Mouse (Mus musculus) myocyte (in vitro differentiated cells): ENCODE measurements around the gene Scml4. TPM values are rescaled to one million over a fixed set of nuclear protein-coding genes. Genes with fewer than 3 reads are reported as not detected.

Experiments
- H3K27me3 ChIP-seq: one replicate; pipeline ENCODE4 v1.6.1; 2011; ENCODE audit not compliant: control insufficient read depth, insufficient read depth, insufficient read length
- H3K36me3 ChIP-seq: one replicate; pipeline ENCODE4 v1.6.1; 2011; ENCODE audit not compliant: control insufficient read depth, insufficient read depth
- H3K4me2 ChIP-seq: one replicate; pipeline ENCODE4 v1.6.1; 2011; ENCODE audit warnings: low read depth, control low read depth
- H3K4me3 ChIP-seq: one replicate; pipeline ENCODE4 v1.5.1; 2011; ENCODE audit warnings: mild to moderate bottlenecking, control low read depth, moderate library complexity
- H3K79me2 ChIP-seq: one replicate; pipeline ENCODE4 v1.6.1; 2011; ENCODE audit not compliant: control insufficient read depth, insufficient read depth
- H3ac ChIP-seq: one replicate; pipeline ENCODE4 v1.6.1; 2011; ENCODE audit not compliant: control insufficient read depth, insufficient read length
- CEBPB ChIP-seq: IDR thresholded peaks from 2 replicates; pipeline ENCODE4 v1.6.1; 2011; ENCODE audit warnings: mild to moderate bottlenecking, moderate library complexity; ENCODE audit not compliant: poor library complexity, insufficient read depth, severe bottlenecking
- E2F4 ChIP-seq: IDR thresholded peaks from one replicate; pipeline ENCODE4 v1.6.1; 2011; ENCODE audit warnings: mild to moderate bottlenecking, control low read depth, moderate library complexity; ENCODE audit not compliant: insufficient read depth
- MAX ChIP-seq: IDR thresholded peaks from one replicate; pipeline ENCODE4 v1.6.1; 2011; ENCODE audit warnings: low read depth, mild to moderate bottlenecking, control low read depth
- MYOD1 ChIP-seq, 3 experiments: IDR thresholded peaks; one replicate each; pipeline ENCODE4 v1.6.1; 2011; ENCODE audit warnings: control low read depth in 2 of 3, low read depth in 2 of 3, mild to moderate bottlenecking in 2 of 3, moderate library complexity in 1 of 3; ENCODE audit not compliant: insufficient read length in 2 of 3, control insufficient read depth in 1 of 3
- MYOG ChIP-seq, 3 experiments: IDR thresholded peaks; one replicate each; pipeline ENCODE4 v1.6.1; 2011; ENCODE audit warnings: control low read depth in 2 of 3, low read depth in 2 of 3, mild to moderate bottlenecking in 2 of 3; ENCODE audit not compliant: insufficient read length in 2 of 3, control insufficient read depth in 1 of 3, insufficient read depth in 1 of 3
- POLR2A ChIP-seq: IDR thresholded peaks from one replicate; pipeline ENCODE4 v1.6.1; 2011; ENCODE audit warnings: low read depth, mild to moderate bottlenecking, control low read depth, moderate library complexity; ENCODE audit not compliant: insufficient read length
- POLR2AphosphoS2 ChIP-seq: IDR thresholded peaks from one replicate; pipeline ENCODE4 v1.6.1; 2011; ENCODE audit warnings: low read depth, control low read depth; ENCODE audit not compliant: insufficient read length
- REST ChIP-seq: IDR thresholded peaks from one replicate; pipeline ENCODE4 v1.6.1; 2011; ENCODE audit warnings: mild to moderate bottlenecking, control low read depth, moderate library complexity; ENCODE audit not compliant: insufficient read depth, insufficient read length
- SRF ChIP-seq: IDR thresholded peaks from one replicate; pipeline ENCODE4 v1.6.1; 2011; ENCODE audit warnings: low read depth; ENCODE audit not compliant: control insufficient read depth, insufficient read length
- TCF12 ChIP-seq: IDR thresholded peaks from one replicate; pipeline ENCODE4 v1.6.1; 2011; ENCODE audit warnings: mild to moderate bottlenecking, control low read depth; ENCODE audit not compliant: poor library complexity, insufficient read depth, severe bottlenecking
- TCF3 ChIP-seq: IDR thresholded peaks from one replicate; pipeline ENCODE4 v1.6.1; 2011; ENCODE audit warnings: low read depth, control low read depth; ENCODE audit not compliant: insufficient read length
- USF1 ChIP-seq: IDR thresholded peaks from one replicate; pipeline ENCODE4 v1.6.1; 2011; ENCODE audit warnings: low read depth, mild to moderate bottlenecking, control low read depth, moderate library complexity
- polyA plus RNA-seq: library from polyadenylated mRNA; unstranded; fragments of >200 nt; fragmentation: generic; extraction: Trizol; gene quantifications from one replicate; pipeline ENCODE4 v1.2.1, GENCODE M21; 2012; ENCODE audit warnings: missing spikeins

Scml4 gene
- polyA plus RNA-seq, 1 experiment: 5.7 TPM

DNA sequence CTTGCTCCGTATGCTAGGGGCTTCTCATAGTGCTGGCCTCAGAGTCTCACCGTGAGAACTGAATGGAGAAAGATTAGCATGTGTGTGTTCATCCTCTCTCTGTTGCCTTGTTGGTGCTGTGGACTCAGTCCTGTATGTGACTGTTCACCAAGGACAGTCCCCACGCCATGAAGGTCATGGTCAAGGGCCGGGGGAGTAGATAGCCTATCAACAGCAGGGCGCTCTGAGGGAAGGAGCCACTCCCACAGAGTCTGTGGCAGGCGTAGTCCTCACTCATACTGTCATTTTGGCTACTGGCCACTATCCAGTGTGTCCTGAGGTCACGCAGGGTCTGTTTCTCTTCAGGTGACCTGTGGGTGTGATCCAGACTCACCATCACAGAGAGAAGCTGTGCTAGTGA, 34.5 kb downstream of the Scml4 start:
- peak overlapping the region; percentile 30 for H3K4me2 ChIP-seq
- no peak for TF ChIP-seq TCF12
- TF ChIP-seq TCF3: no peak
- no peak for TF ChIP-seq REST
- no peak for TF ChIP-seq CEBPB
- TF ChIP-seq SRF: no peak
- no peak for TF ChIP-seq MYOG (IDR thresholded peaks at IDR 0.05; ENCODE audit: control insufficient read depth in 1 of 3, insufficient read depth in 1 of 3, insufficient read length in 2 of 3, low read depth in 2 of 3)
- TF ChIP-seq MAX: no peak
- no peak for TF ChIP-seq POLR2A
- no peak for TF ChIP-seq E2F4
- no peak for TF ChIP-seq USF1
- no peak for TF ChIP-seq POLR2AphosphoS2
- no peak for TF ChIP-seq MYOD1 (IDR thresholded peaks at IDR 0.05; ENCODE audit: control insufficient read depth in 1 of 3, insufficient read length in 2 of 3, low read depth in 2 of 3)
- H3K36me3 ChIP-seq: no peaks in the 10 kb centered on the region

GRCm38 (mm10) chr10:42896621-42897020, 36.5 kb downstream of the Scml4 start:
- Histone ChIP-seq H3K27me3 (no peaks in the 10 kb centered on the region), H3ac (no peak overlapping the region), H3K79me2 (no peaks in the 10 kb centered on the region), H3K4me3 (no peak overlapping the region), H3K4me2 (no peak overlapping the region), H3K36me3 (no peaks in the 10 kb centered on the region)
- TF ChIP-seq SRF (no peak), CEBPB (no peak), MYOD1 (IDR thresholded peaks at IDR 0.05; ENCODE audit: control insufficient read depth in 1 of 3, insufficient read length in 2 of 3, low read depth in 2 of 3) (no peak), TCF12 (no peak), REST (no peak), E2F4 (no peak), POLR2AphosphoS2 (no peak), MAX (no peak), MYOG (IDR thresholded peaks at IDR 0.05; ENCODE audit: control insufficient read depth in 1 of 3, insufficient read depth in 1 of 3, insufficient read length in 2 of 3, low read depth in 2 of 3) (no peak), TCF3 (no peak), POLR2A (no peak), USF1 (no peak)

More for the DNA sequence above, 34.5 kb downstream of the Scml4 start:
- Histone ChIP-seq H3K27me3 (no peaks in the 10 kb centered on the region), H3K79me2 (no peaks in the 10 kb centered on the region), H3K4me3 (no peak overlapping the region), H3ac (no peak overlapping the region)

GRCm38 (mm10) chr10:42897166-42897565, 37.0 kb downstream of the Scml4 start:
- Histone ChIP-seq H3K79me2 (no peaks in the 10 kb centered on the region), H3ac (no peak overlapping the region), H3K27me3 (no peaks in the 10 kb centered on the region), H3K4me3 (no peak overlapping the region), H3K4me2 (no peak overlapping the region), H3K36me3 (no peaks in the 10 kb centered on the region)
- TF ChIP-seq CEBPB: no peak
- no peak for TF ChIP-seq TCF3
- no peak for TF ChIP-seq MAX
- TF ChIP-seq MYOG (IDR thresholded peaks at IDR 0.05; ENCODE audit: control insufficient read depth in 1 of 3, insufficient read depth in 1 of 3, insufficient read length in 2 of 3, low read depth in 2 of 3): no peak

- H3K4me3 ChIP-seq: no peak overlapping the region
- TF ChIP-seq MYOD1 (IDR thresholded peaks at IDR 0.05; ENCODE audit: control insufficient read depth in 1 of 3, insufficient read length in 2 of 3, low read depth in 2 of 3) (peak in 1 of 3 experiments; percentile 16), CEBPB (no peak), POLR2A (no peak), E2F4 (no peak), REST (no peak)
- no peak overlapping the region for H3ac ChIP-seq
- H3K27me3 ChIP-seq: no peaks in the 10 kb centered on the region
- H3K4me2 ChIP-seq: no peak overlapping the region
- no peaks in the 10 kb centered on the region for H3K36me3 ChIP-seq
- H3K79me2 ChIP-seq: no peaks in the 10 kb centered on the region
Measured at GRCm38 (mm10) chr10:42897632-42898031, 37.5 kb downstream of the Scml4 start.

DNA sequence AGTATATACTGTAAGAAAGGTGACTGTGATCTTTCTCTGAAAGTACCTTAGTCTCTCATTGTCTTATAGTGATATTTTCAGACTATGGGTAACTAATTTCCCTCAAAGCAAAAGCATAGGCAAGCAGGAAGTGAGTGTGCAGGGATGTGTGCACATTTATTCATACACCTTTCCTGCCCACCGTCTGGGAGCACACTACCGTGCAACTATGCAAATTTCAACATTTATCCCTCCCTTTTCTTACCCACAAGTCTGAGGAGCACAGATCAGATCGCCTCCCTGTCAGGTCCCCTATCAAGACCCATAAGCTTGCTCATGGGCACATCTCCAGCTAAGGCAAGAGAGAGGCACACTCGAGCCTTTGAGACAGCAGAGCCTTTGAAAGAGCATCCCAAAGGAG, 41.2 kb downstream of the Scml4 start:
- H3K4me2 ChIP-seq: no peak overlapping the region
- H3ac ChIP-seq: no peak overlapping the region
- H3K79me2 ChIP-seq: no peaks in the 10 kb centered on the region
- H3K27me3 ChIP-seq: no peaks in the 10 kb centered on the region
- TF ChIP-seq POLR2AphosphoS2: no peak
- TF ChIP-seq E2F4: no peak
- no peak for TF ChIP-seq MYOG (IDR thresholded peaks at IDR 0.05; ENCODE audit: control insufficient read depth in 1 of 3, insufficient read depth in 1 of 3, insufficient read length in 2 of 3, low read depth in 2 of 3)
- no peak for TF ChIP-seq USF1
- no peak for TF ChIP-seq TCF12
- TF ChIP-seq CEBPB: no peak
- TF ChIP-seq REST: no peak
- TF ChIP-seq POLR2A: no peak
- TF ChIP-seq SRF: no peak
- TF ChIP-seq TCF3: no peak
- no peak for TF ChIP-seq MYOD1 (IDR thresholded peaks at IDR 0.05; ENCODE audit: control insufficient read depth in 1 of 3, insufficient read length in 2 of 3, low read depth in 2 of 3)
- no peak for TF ChIP-seq MAX
- H3K36me3 ChIP-seq: no peaks in the 10 kb centered on the region
- no peak overlapping the region for H3K4me3 ChIP-seq
